Mouse (Mus musculus): ENCODE measurements around the gene Kazn. TPM values are rescaled to one million over a fixed set of nuclear protein-coding genes. Genes with fewer than 3 reads are reported as not detected.

Gene Kazn
- polyA plus RNA-seq, 1 experiment from 2014 or later, result 5.8 TPM

GRCm38 (mm10) chr4:142147671-142148070, 91.5 kb downstream of the Kazn start:
- Histone ChIP-seq H3K36me3 (ENCODE audit: control insufficient read depth, insufficient read depth, low read length) (peaks cover 11% of the 10 kb centered on the region), H3K9ac (ENCODE audit: low read depth, low read length) (no peak overlapping the region)
- 90% methylated on average over 10 of the region's 10 CpGs for WGBS (ENCODE audit: insufficient replicate concordance)

GRCm38 (mm10) chr4:142144096-142144495, 95.1 kb downstream of the Kazn start:
- Histone ChIP-seq H3K9ac (ENCODE audit: low read depth, low read length) (no peak overlapping the region), H3K9me3 (replicated peaks; ENCODE audit: control insufficient read depth, low read length) (no peaks in the 10 kb centered on the region), H3K4me3 (ENCODE audit: low read depth, low read length) (no peak overlapping the region), H3K36me3 (ENCODE audit: control insufficient read depth, insufficient read depth, low read length) (peaks cover 11% of the 10 kb centered on the region), H3K4me2 (no peak overlapping the region), H3K27ac (ENCODE audit: low read depth, low read length) (no peak overlapping the region), H3K27me3 (ENCODE audit: control insufficient read depth, insufficient read depth, low read length) (no peaks in the 10 kb centered on the region), H3K4me1 (ENCODE audit: control insufficient read depth, insufficient read depth, low read length) (no peaks in the 10 kb centered on the region)
- 44% methylated on average over 5 of the region's 5 CpGs for WGBS (ENCODE audit: insufficient replicate concordance)
- no peak for ATAC-seq (replicated peaks; ENCODE audit: insufficient number of reproducible peaks, low FRiP score, low TSS enrichment)

More at GRCm38 (mm10) chr4:142147671-142148070, 91.5 kb downstream of the Kazn start:
- Histone ChIP-seq H3K27ac (ENCODE audit: low read depth, low read length) (no peak overlapping the region), H3K27me3 (ENCODE audit: control insufficient read depth, insufficient read depth, low read length) (no peaks in the 10 kb centered on the region), H3K4me2 (no peak overlapping the region), H3K4me1 (ENCODE audit: control insufficient read depth, insufficient read depth, low read length) (no peaks in the 10 kb centered on the region), H3K9me3 (replicated peaks; ENCODE audit: control insufficient read depth, low read length) (no peaks in the 10 kb centered on the region), H3K4me3 (ENCODE audit: low read depth, low read length) (no peak overlapping the region)
- ATAC-seq (replicated peaks; ENCODE audit: insufficient number of reproducible peaks, low FRiP score, low TSS enrichment), result no peak

GRCm38 (mm10) chr4:142143290-142143689, 95.9 kb downstream of the Kazn start:
- Histone ChIP-seq H3K4me1 (ENCODE audit: control insufficient read depth, insufficient read depth, low read length) (peaks cover 4% of the 10 kb centered on the region; the same call in 1 of the 2 replicates), H3K4me3 (ENCODE audit: low read depth, low read length) (no peak overlapping the region), H3K9ac (ENCODE audit: low read depth, low read length) (no peak overlapping the region), H3K36me3 (ENCODE audit: control insufficient read depth, insufficient read depth, low read length) (peaks cover 11% of the 10 kb centered on the region), H3K27ac (ENCODE audit: low read depth, low read length) (no peak overlapping the region), H3K4me2 (no peak overlapping the region), H3K27me3 (ENCODE audit: control insufficient read depth, insufficient read depth, low read length) (no peaks in the 10 kb centered on the region), H3K9me3 (replicated peaks; ENCODE audit: control insufficient read depth, low read length) (no peaks in the 10 kb centered on the region)
- no peak for ATAC-seq (replicated peaks; ENCODE audit: insufficient number of reproducible peaks, low FRiP score, low TSS enrichment)
- WGBS (ENCODE audit: insufficient replicate concordance), result 80% methylated on average over 6 of the region's 6 CpGs

DNA sequence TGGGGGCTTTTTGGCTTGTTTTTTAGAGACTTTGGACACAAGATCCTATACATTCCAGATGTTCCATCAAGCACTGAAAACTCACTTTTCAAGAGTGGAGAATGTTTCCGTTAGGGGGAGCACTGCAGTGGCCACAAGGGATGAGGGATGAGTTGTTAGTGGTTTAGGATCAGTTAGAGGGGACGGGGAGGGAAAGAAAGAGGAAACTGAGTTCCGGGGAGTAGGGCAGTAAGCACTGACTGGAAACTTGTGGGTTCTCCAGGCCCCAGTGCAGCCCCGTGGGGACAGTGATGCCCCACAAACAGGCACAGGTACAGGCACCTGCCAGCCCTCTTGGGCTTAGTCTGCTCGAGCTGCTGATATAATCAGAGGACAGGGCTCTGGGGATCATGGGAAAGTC, 99.5 kb downstream of the Kazn start:
- Histone ChIP-seq H3K4me1 (ENCODE audit: control insufficient read depth, insufficient read depth, low read length) (peaks cover 4% of the 10 kb centered on the region; the same call in 1 of the 2 replicates), H3K9me3 (replicated peaks; ENCODE audit: control insufficient read depth, low read length) (no peaks in the 10 kb centered on the region), H3K4me3 (ENCODE audit: low read depth, low read length) (no peak overlapping the region), H3K4me2 (no peak overlapping the region), H3K36me3 (ENCODE audit: control insufficient read depth, insufficient read depth, low read length) (peaks cover 3% of the 10 kb centered on the region), H3K27me3 (ENCODE audit: control insufficient read depth, insufficient read depth, low read length) (no peaks in the 10 kb centered on the region), H3K27ac (ENCODE audit: low read depth, low read length) (no peak overlapping the region), H3K9ac (ENCODE audit: low read depth, low read length) (no peak overlapping the region)
- no peak for ATAC-seq (replicated peaks; ENCODE audit: insufficient number of reproducible peaks, low FRiP score, low TSS enrichment)
- WGBS (ENCODE audit: insufficient replicate concordance), result 83% methylated on average over 5 of the region's 5 CpGs

- Histone ChIP-seq H3K9me3 (replicated peaks; ENCODE audit: control insufficient read depth, low read length) (no peaks in the 10 kb centered on the region), H3K27me3 (ENCODE audit: control insufficient read depth, insufficient read depth, low read length) (no peaks in the 10 kb centered on the region), H3K36me3 (ENCODE audit: control insufficient read depth, insufficient read depth, low read length) (peaks cover 3% of the 10 kb centered on the region), H3K4me2 (no peak overlapping the region), H3K27ac (ENCODE audit: low read depth, low read length) (peak overlapping the region; percentile 46), H3K4me1 (ENCODE audit: control insufficient read depth, insufficient read depth, low read length) (peaks cover 4% of the 10 kb centered on the region; the same call in 1 of the 2 replicates), H3K9ac (ENCODE audit: low read depth, low read length) (peak overlapping the region; percentile 46; the same call in 1 of the 2 replicates), H3K4me3 (ENCODE audit: low read depth, low read length) (no peak overlapping the region)
- WGBS (ENCODE audit: insufficient replicate concordance), result 37% methylated on average over 9 of the region's 9 CpGs
- no peak for ATAC-seq (replicated peaks; ENCODE audit: insufficient number of reproducible peaks, low FRiP score, low TSS enrichment)
Measured at GRCm38 (mm10) chr4:142138356-142139099, 100.7 kb downstream of the Kazn start.

DNA sequence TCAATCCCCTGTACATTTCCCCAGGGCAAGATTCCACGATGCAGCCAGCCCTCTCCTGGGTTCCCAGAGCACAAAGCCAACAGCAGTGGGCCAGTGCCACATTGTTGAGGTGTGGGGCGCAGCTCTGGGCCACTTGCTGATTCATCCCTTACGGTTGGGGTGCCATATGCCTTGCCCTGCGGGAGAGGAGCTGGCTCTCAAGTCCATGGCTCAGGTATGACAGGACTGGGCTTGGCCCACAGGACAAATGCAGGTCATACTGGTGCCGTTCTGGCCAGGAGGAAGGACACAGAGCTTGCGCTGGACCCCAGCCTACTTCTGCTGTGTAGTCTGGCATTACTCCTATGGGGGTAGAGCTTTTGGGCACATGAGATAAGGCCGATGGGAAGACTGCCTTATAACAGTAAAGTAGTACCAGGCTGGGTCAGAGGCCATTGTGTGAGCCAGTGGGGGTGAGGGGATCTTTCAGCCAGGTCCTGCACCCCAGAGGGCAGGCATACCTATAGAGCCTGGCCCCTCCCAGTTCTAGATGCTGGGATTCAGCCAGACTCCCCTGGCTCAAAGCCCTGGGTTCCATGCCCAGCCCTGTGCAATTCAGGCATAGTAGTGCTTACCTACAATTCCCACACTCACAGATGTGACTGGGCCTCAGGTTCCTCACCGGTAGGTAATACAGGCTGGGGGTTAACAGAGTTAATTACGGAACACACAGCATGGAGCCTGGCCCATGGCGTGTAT, 102.3 kb downstream of the Kazn start:
- no peak overlapping the region for H3K4me3 ChIP-seq (ENCODE audit: low read depth, low read length)
- H3K4me2 ChIP-seq, result no peak overlapping the region
- H3K27me3 ChIP-seq (ENCODE audit: control insufficient read depth, insufficient read depth, low read length), result no peaks in the 10 kb centered on the region
- no peaks in the 10 kb centered on the region for H3K36me3 ChIP-seq (ENCODE audit: control insufficient read depth, insufficient read depth, low read length)
- H3K9me3 ChIP-seq (replicated peaks; ENCODE audit: control insufficient read depth, low read length), result no peaks in the 10 kb centered on the region
- WGBS (ENCODE audit: insufficient replicate concordance), result 84% methylated on average over 10 of the region's 10 CpGs
- no peak overlapping the region for H3K27ac ChIP-seq (ENCODE audit: low read depth, low read length)
- peaks cover 4% of the 10 kb centered on the region; the same call in 1 of the 2 replicates for H3K4me1 ChIP-seq (ENCODE audit: control insufficient read depth, insufficient read depth, low read length)
- H3K9ac ChIP-seq (ENCODE audit: low read depth, low read length), result no peak overlapping the region
- ATAC-seq (replicated peaks; ENCODE audit: insufficient number of reproducible peaks, low FRiP score, low TSS enrichment), result no peak

GRCm38 (mm10) chr4:142135515-142135914, 103.7 kb downstream of the Kazn start:
- Histone ChIP-seq H3K27ac (ENCODE audit: low read depth, low read length) (no peak overlapping the region), H3K9me3 (replicated peaks; ENCODE audit: control insufficient read depth, low read length) (no peaks in the 10 kb centered on the region), H3K4me2 (no peak overlapping the region), H3K27me3 (ENCODE audit: control insufficient read depth, insufficient read depth, low read length) (no peaks in the 10 kb centered on the region), H3K9ac (ENCODE audit: low read depth, low read length) (no peak overlapping the region), H3K4me3 (ENCODE audit: low read depth, low read length) (no peak overlapping the region), H3K4me1 (ENCODE audit: control insufficient read depth, insufficient read depth, low read length) (peaks cover 4% of the 10 kb centered on the region; the same call in 1 of the 2 replicates), H3K36me3 (ENCODE audit: control insufficient read depth, insufficient read depth, low read length) (no peaks in the 10 kb centered on the region)
- no peak for ATAC-seq (replicated peaks; ENCODE audit: insufficient number of reproducible peaks, low FRiP score, low TSS enrichment)
- 82% methylated on average over 2 of the region's 2 CpGs for WGBS (ENCODE audit: insufficient replicate concordance)

DNA sequence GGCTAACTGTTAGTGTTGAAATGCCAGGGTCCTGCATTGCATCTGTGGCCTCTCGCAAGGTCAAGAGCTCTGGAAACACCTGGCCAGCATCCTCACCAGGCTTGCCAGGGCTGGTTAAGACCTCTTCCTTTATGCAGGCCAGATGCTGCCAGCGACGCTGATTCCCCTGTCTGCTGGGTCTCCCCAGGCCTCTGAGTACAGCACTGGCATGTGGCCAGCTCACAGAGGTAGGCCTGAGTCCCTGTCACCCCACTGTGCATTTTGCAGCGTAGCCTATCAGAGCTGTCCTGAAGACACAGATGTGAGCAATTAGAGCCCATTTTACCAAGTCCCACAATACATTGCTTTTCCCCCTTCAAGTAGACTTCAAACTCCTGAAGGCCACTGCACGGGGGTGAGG, 109.0 kb downstream of the Kazn start:
- Histone ChIP-seq H3K27ac (ENCODE audit: low read depth, low read length) (no peak overlapping the region; the same call in 1 of the 2 replicates), H3K27me3 (ENCODE audit: control insufficient read depth, insufficient read depth, low read length) (no peaks in the 10 kb centered on the region), H3K4me3 (ENCODE audit: low read depth, low read length) (no peak overlapping the region), H3K36me3 (ENCODE audit: control insufficient read depth, insufficient read depth, low read length) (no peaks in the 10 kb centered on the region), H3K9ac (ENCODE audit: low read depth, low read length) (no peak overlapping the region), H3K4me1 (ENCODE audit: control insufficient read depth, insufficient read depth, low read length) (peaks cover 11% of the 10 kb centered on the region), H3K4me2 (no peak overlapping the region), H3K9me3 (replicated peaks; ENCODE audit: control insufficient read depth, low read length) (no peaks in the 10 kb centered on the region)
- ATAC-seq (replicated peaks; ENCODE audit: insufficient number of reproducible peaks, low FRiP score, low TSS enrichment), result no peak
- 58% methylated on average over 5 of the region's 5 CpGs for WGBS (ENCODE audit: insufficient replicate concordance)
